Mouse (Mus musculus): ENCODE results near the gene Abcg4. TPM values are rescaled to one million over a fixed set of nuclear protein-coding genes. Genes with fewer than 3 reads are reported as not detected.
"Not testable (repeated sequence)": the region's sequence is repeated elsewhere in the genome, so short reads cannot be mapped to it uniquely, and the experiment has no call there.

The Abcg4 gene
- polyA plus RNA-seq, 1 experiment from 2014 or later: 0.09 TPM

DNA sequence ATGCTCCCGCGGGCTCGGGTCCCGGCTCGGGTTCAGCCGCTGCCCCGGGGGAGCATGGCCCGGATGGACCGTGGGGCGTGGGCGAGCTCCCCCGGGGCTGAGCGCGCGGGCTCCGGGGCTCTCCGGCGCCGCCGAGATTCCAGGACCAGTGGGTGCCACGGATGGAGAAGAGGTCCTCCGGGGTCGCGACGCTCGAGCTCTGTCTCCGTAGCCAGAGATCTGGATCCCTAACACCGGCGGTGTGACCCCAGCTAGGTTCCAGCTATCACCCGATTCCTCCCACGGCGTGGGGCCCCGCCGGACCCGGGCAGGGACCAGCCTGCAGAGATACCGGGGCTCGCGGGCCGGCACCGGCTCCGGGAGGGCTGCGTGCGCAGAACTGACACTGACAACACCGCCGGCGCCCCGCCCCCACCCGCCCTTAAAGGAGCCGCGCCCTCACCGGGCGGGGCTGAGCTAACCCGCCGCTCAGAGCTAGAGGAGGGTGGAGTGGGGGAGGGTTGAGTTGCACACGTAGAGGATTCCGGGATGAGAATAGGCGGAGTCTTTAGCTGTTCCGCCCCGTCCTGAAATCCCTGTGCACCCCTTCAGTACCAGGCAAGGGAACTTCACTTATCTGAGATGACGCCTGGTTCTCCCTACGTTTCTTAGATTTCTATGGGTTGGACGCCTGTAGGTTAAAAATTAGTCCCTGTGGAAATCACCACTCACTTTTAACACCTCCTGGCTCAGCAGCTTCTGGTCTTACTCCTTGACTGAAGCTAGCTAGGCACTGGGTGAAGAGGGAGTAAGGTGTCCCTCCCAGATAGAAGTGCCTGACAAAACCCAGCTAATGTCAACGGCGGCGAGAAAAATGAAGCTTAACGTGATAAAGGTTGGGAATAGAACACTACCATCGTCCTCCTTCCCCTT is 31.7 kb upstream of the Abcg4 start, which contains the start of gene C2cd2l:
Gene C2cd2l (minus strand): TSS at position 399 of the 912 bp plus-strand sequence.
- peak; percentile 91 for DNase-seq (ENCODE audit: low spot score)

DNA sequence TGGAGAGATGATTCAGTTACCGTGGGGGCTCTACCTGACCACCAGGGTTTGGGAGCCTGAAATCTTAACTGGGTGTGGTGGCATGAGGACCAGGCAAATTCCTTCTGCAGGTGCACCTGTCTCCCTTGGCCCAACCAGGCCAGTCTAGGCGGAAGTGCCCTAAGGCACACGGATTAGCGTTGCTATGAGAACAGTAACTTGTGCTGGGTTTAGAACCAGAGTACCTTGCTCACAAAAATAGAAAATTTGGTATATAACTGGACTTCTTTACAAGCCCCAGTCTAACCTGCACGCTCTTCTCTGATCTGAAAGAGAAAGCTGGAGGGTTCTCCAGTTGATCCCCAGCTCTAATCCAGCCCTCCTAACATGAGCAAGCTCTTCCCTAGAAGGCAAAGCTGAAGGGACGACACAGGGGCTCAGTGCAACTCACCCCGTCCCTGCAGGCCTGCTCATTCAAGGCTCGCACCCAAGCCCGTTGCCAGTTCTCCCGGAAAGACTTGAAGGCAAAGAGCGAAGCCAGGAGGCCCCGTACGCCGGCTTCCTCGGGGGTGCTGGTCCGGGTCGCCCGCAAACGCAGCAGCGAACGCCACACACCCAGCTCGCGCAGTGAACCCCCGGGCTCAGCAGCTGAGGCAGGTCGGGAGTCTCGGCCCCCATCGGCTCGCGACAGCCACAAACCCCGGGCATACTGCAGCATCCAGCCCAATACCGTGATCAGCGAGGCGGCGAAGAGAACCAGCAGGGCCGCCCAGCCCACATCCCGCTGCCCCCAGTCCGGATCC is 30.9 kb upstream of the Abcg4 start:
- DNase-seq (ENCODE audit: low spot score): peak; percentile 31

DNA sequence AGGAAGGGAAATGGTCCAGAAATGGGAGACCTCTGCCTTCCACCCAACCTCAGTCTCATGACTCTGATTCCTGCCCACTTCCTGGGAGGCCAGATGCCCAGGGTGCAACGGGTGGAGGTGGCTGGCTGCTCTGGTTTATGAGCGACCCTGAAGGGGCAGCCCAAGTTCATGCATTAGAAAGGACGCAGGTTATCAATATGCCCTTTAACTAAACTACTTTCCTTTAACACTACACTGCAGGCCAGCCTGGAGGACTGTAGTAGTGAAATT is 30.3 kb upstream of the Abcg4 start:
- no peak for DNase-seq (ENCODE audit: low spot score)

DNA sequence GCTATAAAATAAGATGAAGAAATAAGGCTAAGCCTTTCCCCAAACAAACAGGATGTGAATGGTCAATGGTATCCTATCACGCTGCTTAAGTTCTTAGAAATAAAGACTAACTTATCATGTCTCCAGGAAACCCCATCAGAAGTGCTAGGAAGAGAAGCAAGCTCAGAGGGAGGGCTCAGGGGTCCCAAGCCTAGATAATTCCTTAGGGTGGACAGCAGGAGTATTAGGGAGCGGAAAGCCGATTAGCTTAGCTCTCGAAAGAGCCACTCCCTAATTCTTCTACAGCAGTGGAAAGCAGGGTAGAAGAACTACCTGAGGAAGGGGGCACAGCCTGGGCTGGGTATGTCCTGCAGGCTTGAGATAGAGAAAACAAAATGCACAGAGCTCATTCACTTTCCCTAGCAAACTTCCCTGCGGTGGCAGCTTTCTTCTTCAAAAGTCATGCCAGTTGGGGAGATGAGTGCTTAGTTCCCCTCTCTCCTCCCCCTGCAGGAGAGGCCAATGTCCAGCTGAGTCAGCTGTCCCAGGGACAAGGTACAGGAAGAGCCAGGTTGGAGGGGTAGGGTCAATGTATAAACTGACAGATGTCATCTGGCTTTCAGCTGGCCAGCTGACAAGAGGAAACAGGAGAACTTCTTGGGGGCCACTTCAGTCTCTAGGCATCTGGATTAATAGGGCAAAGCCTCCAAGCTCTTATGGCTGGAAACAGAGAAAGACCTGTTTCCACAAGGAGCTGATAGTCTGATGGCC is 29.8 kb upstream of the Abcg4 start:
- no peak for DNase-seq (ENCODE audit: low spot score)

DNA sequence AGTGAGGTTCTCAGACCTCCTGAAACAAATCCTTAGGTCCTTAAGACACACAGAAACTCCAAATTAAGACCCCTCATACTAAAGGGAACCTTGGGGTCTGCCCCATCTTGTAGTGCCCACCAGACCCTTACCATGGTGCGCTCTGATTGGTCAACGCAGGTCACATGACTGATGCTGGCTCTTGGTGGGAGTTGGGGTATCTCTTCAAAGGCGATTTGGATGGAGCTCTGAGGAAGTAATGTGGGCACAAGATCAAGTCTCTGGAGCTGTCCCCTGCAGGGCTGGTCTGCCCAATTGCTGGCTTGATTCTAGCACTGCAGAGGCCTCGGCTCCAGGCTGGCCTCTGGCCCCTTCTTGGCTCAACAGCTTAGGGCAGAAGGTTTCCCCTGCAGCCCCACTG is 29.0 kb upstream of the Abcg4 start:
- no peak for DNase-seq (ENCODE audit: low spot score)

DNA sequence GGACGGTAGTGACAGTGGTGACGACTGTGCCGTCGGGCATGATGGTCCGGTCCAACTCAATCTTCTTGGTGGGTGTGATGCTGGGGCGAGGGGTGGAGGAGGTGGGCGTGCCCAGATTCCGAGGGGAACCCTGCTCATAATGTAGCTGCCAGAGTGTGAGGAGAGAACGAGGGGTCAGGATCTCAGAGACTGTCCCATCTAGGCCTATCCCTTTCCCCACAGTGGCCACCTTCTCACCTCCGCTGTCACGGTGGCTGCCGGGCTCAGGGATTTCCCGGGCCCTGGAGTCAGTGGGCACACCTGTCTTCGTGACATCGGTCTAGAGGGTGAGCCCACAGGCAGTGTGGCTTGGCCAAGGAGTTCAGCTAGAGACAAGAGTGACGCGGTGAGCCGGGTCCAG is 26.5 kb upstream of the Abcg4 start:
- no peak for DNase-seq (ENCODE audit: low spot score)

DNA sequence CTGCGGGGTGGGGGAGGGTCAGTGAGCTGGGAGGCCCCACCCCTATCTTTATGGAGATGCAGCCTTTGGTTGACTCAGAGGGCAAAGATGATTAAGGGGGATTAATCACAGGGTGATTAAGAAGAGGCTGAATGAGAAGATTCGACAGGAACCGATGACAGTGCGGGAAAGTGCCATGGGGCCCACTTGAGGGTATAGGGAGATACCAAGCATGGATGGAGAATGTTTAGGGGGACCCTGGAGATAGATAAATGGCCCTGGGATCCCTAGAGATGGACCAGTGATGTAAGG is 25.8 kb upstream of the Abcg4 start:
- DNase-seq (ENCODE audit: low spot score): no peak

DNA sequence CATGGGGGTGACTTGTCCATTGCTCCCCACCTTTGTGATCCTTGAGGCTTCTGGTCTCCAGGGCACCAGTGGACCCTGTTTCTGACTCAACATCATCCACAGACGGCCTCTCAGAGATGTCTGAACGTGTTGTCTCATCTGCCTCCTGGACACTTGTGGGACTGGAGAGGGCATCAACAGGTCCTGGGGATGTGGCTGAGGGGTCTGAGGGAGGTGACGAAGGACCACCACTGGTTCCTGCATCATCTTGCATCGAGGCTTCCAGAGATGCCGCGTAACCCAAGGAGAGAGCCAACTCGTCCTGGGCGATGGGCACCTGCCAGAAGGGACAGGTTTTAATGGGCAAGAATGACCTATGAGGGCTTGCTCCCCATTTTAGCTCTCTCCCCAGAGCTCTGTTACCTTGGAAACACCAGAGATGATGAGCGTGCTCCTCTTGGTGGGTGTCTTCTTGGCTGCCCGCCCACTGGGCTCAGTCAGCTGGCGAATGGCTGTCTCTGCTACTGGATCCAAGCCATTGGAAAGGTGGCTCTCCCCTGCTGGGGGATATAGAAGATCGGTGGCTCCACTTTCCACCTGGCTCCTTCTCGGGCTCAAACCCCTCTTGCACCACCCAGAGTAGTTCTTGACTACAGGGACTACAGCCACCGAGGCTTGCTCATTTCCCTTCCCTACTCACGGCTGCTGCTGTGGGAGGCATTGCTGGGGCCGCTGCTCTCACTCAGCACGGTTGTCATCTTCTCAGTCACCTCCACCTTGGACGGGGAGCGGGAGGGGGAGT is 25.3 kb upstream of the Abcg4 start:
- DNase-seq (ENCODE audit: low spot score): no peak

DNA sequence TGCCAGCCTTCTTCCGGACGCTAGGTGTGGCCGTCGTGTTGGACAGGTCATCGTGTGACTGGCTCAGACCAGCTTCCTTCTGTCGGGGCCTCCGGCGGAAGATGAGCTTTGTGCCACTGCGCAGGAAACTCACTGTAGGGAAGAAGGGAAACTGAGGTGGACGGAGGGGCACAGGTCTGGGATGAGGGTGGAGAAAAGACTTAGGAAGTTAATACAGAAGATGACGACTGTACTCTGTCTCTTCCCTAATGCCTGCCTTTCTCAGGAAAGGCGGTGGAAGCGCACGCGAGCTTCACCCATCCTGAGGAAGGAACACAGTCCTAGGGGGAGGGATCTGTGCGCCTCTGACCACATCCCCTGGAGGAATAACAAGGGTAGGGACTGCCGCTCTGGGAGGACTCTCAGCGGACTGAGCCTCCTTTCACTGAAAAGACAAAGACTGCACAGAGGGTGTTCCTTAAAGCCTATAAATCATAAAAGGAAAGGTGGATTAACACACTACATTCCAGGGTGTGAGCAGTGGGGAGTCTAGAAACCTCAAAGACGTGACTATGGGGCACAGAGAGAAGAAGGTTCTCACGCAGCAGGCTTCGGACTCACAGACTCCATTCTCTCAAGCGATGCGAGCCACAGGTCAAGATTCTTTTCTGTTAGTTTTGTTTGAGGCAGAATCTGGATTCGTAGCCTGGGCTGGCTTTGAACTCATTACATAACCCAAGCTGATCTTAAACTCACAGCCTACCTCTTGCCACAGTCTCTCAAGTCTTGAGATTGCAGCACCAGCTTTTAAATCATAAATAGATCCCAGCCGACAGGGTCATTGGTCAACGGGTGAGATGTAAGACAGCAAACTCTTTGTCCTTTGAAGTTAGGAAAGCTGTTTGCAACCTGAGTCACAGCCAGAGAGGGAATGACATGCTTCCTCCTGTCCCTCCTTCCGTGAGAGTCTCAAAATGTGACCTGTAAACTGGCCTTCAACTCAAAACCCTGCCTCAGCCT is 23.0 kb upstream of the Abcg4 start:
- DNase-seq (ENCODE audit: low spot score): no peak

DNA sequence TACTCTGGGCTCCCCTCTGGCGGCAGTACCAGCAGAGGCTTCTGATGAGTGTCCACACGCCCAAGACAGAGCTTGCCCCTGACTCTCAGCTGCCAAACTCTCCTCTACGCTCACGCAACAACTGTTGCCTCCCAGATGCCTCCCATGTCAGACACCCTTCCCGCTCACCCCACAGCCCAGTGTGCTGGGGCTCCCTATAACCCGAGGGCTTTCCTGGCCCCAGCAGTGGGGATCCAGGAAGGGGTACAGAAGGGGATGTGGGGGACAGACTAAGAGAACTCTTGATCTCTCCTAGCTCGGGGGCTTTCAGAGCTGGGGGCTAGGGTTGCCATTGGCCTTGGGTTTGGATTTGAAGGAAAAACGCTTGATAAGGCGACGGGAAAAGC is 22.3 kb upstream of the Abcg4 start:
- DNase-seq (ENCODE audit: low spot score): no peak

DNA sequence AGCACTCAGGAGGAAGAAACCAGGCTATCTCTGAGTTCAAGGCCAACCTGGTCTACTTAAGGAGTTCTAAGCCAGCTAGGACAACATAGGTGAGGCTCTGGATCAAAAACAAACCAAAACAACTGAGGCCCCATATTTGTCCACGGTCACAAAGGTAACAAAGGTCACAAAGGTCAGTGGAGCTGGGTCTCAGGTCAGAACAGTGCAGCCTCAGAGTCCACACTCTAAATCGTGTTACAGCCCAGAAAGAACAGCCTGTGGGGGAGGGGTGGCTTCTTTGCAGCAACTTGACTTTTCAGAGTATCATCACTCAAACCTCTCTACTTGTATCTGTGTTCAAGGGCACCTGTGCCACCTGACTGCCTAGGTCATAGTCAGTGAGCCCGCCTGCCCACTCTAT is 21.3 kb upstream of the Abcg4 start:
- DNase-seq (ENCODE audit: low spot score): no peak

DNA sequence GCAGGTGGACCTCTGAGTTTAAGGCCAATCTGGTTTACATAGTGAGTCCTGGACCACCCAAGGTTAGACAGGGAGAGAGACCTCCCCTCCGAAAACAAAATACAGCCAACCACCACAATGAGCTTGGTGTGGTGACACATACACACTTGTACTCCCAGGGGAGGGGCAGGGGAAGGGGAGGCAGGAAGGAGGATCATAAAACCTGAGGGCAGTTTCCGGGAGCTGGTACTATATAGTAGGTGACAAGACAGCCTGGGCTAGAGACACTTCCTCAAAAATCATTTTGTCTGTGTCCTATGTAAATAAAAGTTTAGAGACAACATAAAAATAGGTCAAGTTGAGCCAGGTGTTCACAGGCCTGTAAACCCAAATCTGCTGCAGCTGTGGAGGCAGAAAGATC is 18.8 kb upstream of the Abcg4 start:
- peak; percentile 75 for DNase-seq (ENCODE audit: low spot score)

DNA sequence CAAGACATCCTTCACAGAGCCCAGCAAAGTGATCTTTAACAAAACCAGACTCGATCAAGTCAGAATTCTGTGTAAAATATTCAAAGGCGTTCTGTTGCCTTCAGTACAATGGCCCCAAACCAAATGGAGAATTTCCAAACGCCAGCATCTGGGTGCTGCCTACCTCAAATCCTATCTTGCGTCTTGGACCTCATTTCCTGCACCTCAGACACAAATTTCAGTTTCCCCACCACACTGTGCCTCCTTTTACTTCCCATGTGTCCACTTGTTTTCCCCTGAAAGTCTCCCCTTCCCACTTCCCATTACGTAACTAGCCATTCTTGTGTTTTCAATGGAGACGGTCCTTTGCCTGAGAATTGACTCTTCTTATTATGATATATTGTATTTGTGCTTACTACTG is 18.1 kb upstream of the Abcg4 start:
- DNase-seq (ENCODE audit: low spot score): no peak

DNA sequence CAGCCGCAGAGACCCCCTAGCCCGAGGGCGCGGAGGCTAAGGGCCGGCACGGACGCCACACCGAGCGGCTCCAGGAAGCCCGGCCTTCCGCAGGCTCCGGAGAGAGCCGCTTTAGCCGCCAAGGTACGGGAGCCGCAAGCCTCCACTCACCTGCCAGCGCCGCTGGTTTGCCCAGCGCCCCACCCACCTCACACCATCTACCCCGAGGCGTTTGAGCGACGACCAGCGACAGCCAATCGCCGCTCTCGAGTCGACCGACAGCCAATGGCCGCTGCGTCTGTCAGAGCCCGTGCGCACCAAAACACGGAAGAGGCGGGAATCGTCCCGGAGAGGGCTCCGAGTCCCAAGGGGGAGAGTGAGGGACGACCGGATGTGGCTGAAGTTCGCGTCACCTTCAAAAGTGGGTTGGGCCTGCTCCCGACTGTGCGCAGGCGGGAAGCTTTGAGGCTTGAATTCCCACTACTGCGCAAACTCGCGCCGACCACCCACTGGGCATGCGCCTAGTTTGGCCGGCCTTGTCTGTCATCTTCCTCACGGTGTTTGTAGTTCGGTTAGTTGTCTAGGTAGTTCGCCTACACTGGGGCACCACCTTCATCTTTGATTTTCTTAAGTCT is 17.2 kb upstream of the Abcg4 start, which contains the start of gene Hinfp:
Gene Hinfp (minus strand): TSS at position 206 of the 614 bp plus-strand sequence.
- peak; percentile 99 for DNase-seq (ENCODE audit: low spot score)

DNA sequence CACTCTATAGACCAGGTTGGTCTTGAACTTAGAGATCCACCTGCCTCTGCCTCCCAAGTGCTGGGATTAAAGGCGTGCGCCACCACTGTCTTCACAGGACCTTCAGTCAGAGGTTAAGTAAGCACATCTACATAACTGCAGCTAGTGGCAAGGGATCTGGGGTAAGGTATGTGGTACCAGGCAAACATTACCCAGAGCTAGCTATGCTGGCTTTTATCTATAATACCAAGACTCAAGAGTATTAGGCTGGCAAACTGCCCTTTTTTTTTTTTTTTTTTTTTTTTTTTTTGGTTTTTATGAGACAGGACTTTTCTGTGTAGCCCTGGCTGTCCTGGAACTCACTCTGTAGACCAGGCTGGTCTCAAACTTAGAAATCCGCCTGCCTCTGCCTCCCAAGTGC is 11.6 kb upstream of the Abcg4 start:
- not testable (repeated sequence) for DNase-seq (ENCODE audit: low spot score)

DNA sequence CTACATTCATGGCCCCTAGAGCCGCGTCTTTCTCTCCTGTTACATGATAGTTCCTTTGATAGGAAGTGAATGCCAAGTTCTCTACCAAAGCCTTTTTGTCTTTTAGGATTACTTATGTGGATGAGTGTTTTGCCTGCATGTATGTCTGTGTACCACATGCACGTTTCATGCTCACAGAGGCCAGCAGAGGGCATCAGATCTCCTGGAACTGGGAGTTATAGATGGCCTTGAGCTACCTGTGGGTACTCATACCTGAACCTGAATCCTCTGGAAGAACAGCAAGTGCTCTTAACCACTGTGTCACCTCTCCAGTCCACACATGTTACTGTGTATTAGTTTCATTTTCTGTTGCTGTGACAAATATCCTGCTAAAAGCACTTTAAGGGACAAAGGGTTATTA is 4.1 kb upstream of the Abcg4 start:
- peak; percentile 72 for DNase-seq (ENCODE audit: low spot score)

DNA sequence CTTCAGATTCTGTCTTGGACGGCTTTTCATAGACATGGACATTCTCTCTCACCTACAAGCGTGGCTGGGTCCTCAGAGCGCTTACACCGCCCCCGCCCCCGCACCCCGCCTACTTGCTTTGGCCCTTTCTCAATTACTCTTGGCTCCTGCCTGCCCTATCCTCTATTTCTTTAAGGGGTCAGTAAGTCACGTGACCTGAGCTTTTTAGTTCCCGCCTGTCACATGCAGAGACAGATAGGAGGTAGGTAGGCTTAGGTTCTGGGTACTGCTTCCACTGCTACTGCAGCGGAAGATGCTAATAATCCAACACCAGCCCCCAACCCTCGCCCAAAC is 510 bp upstream of the Abcg4 start:
- DNase-seq (ENCODE audit: low spot score): no peak

DNA sequence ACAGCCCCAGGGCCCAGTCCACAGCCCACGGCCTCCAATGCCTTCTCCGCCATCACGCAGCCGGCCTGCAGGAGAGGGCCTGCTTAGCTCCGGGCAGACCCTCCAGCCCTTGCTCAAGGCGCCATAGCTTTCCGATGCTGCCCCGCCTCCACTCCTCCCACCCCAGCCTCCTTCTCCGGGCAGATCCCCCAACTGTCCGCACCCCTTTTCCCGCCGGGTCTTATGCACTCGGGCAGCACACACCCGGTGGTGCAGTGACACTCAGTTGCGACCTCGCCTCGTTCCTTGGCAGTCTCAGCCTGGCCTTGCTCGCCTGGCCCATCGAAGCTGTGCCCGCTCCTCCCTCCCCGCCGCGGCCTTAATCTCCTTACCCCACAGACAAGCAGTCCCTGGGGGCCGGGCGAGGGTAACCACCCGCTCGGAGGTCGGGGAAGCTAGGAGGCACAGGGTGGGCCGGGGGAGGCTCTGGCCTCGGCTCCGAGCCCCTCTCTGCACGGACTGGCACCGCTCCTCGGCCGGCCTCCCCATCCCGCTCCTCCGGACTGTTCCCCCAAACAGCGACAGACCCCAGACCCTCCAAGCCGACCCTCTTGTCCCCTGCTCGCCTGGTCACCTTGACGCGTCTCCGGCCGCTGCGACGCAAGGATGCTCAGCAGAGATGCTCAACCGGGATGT is 877 bp downstream of the Abcg4 start:
- DNase-seq (ENCODE audit: low spot score): no peak

DNA sequence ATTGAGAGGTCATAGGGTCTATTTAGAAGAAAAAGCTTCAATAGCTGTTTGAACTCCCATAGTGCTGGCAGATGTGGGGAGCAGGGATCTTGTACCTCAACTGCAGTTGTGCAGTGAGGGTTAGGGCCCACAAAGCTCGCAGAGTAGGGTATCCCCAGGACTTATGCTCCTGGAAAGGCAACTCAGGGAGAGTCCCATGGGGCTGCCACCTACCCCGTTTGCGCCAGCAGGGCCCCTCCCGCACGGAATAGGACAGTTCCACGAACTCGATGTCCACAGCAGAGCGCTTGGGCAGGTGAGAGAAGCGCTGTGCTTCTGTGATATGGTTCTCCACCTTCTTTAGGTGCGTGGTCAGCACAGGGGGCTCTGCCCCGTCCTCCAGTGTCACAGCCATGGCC is 1.4 kb downstream of the Abcg4 start:
- DNase-seq (ENCODE audit: low spot score): no peak
